Mouse (Mus musculus) ES-E14 (cell line): Measurements from ENCODE around the gene Doc2b.

Experiments used
- CHD2 ChIP-seq: IDR thresholded peaks from 2 replicates; pipeline ENCODE4 v1.6.1; 2014; ENCODE audit warnings: mild to moderate bottlenecking, low read depth, low read length, inconsistent platforms
- MAFK ChIP-seq: IDR thresholded peaks from 2 replicates; pipeline ENCODE4 v1.6.1; 2014; ENCODE audit warnings: mild to moderate bottlenecking, low read depth, low read length, inconsistent platforms; ENCODE audit not compliant: insufficient read depth
- ZC3H11A ChIP-seq: IDR thresholded peaks from 2 replicates; pipeline ENCODE4 v1.6.1; 2012; ENCODE audit warnings: low read depth, mild to moderate bottlenecking, inconsistent platforms, low read length, borderline replicate concordance
- ZNF384 ChIP-seq: IDR thresholded peaks from 2 replicates; pipeline ENCODE4 v1.6.1; 2012; ENCODE audit warnings: low read depth, low read length, inconsistent platforms

DNA sequence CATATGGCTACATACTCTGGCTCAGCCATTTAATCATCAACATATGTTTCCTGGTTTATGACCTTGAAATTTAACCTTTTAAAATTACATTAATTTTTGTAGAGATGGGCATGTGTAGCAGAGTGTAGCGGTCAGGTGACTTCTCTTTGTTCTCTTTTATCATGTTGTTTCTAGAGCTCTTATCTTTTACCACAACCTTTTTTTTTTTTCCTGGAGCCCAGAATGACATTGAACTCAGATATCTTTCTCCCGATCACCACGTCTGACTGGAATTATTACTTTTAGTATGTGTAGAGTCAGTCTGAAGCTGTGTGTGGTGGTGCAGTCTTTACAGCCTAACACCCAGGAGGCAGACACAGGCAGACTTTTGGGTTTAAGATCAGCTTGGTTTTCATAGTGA lies 54.2 kb downstream of the Doc2b start:
- TF ChIP-seq ZC3H11A = no peak
- TF ChIP-seq MAFK = no peak
- TF ChIP-seq CHD2 = no peak
- TF ChIP-seq ZNF384 = no peak
